Mouse (Mus musculus): Measurements from ENCODE around the gene Padi3.

Gene Padi3

DNA sequence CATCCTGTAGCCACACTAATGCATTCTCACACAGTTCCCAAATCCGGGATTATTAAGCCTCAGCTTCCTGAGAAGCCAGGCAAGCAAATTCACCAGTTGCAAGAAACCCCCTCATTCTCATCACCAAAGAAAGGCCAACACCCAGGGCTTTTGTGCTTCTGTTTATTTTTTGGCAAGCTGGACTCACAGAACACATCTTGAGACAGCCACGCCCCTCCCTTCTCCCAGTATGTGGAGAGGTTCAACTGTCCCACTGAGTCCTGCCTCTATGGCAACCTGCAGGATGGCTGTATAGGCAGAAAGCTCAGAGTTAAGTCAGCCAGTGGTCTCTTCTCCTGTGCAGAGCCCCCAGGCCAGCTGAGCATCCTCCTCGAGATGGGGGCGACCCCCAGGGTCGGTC lies 25.2 kb downstream of the Padi3 start:
- in situ Hi-C loops (cut with MboI; ENCODE audit: unreplicated experiment in 2 of 2): loop anchor here (5.0 to 10.0 kb wide), 5 partner anchors 117 to 460 kb away; no protein-coding TSS in a partner anchor

- in situ Hi-C loops (cut with MboI; ENCODE audit: unreplicated experiment in 2 of 2): loop anchor here in 1 of 2 experiments (10.0 kb wide), 2 partner anchors 250 to 460 kb away; no protein-coding TSS in a partner anchor
Measured at GRCm38 (mm10) chr4:140784292-140784945, 26.0 kb downstream of the Padi3 start.

GRCm38 (mm10) chr4:140782821-140783220 lies 27.6 kb downstream of the Padi3 start:
- in situ Hi-C loops (cut with MboI; ENCODE audit: unreplicated experiment in 2 of 2): loop anchor here in 1 of 2 experiments (10.0 kb wide), 2 partner anchors 252 to 462 kb away; no protein-coding TSS in a partner anchor

GRCm38 (mm10) chr4:140780507-140780906 lies 29.9 kb downstream of the Padi3 start:
- in situ Hi-C loops (cut with MboI; ENCODE audit: unreplicated experiment in 2 of 2): loop anchor here in 1 of 2 experiments (10.0 kb wide), 2 partner anchors 254 to 464 kb away; no protein-coding TSS in a partner anchor

- in situ Hi-C loops (cut with MboI; ENCODE audit: unreplicated experiment in 2 of 2): loop anchor here in 1 of 2 experiments (10.0 kb wide), 2 partner anchors 255 to 465 kb away; no protein-coding TSS in a partner anchor
Measured at GRCm38 (mm10) chr4:140779803-140780397, 30.5 kb downstream of the Padi3 start.

DNA sequence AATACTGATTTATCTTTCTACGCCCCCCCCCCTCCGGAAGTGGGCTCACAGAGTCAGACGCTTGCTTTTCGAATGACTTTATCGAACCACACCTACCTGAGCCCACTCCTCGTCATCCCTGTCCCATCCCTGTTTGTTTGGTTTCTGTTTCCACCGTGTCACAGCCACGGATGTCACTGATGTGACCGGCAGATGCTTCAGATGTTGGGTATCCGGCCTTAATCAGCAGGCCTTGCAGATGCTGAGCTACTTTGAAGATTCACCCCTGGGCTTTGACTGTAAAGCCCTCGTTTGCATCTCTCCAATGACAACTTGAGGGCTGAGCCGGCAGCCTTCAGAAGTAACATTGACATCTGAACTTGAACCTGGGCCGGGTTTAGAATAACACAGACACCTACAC lies 33.8 kb downstream of the Padi3 start:
- in situ Hi-C loops (cut with MboI; ENCODE audit: unreplicated experiment in 2 of 2): no loop called here

GRCm38 (mm10) chr4:140775876-140776275 lies 34.6 kb downstream of the Padi3 start:
- in situ Hi-C loops (cut with MboI; ENCODE audit: unreplicated experiment in 2 of 2): no loop called here

DNA sequence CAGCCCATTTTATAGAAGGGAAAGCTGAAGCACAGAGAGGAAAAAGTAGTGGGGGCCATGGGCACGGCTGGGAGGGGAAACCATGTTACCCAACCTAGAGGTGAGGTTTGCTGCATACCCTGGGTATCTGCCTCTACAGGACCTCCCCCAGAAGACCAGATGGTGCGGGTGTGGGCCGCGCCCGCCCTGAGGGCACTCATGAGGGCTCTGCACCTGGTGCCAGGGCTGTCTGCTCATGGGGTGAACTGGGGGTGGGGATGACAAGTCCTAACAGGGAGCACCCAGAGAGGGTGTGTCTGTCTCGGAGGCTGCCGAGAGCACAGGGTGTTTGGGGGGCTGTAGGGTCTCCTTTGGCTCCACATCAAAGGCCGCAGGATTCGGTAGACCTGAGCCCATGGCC lies 35.6 kb downstream of the Padi3 start:
- in situ Hi-C loops (cut with MboI; ENCODE audit: unreplicated experiment in 2 of 2): no loop called here

DNA sequence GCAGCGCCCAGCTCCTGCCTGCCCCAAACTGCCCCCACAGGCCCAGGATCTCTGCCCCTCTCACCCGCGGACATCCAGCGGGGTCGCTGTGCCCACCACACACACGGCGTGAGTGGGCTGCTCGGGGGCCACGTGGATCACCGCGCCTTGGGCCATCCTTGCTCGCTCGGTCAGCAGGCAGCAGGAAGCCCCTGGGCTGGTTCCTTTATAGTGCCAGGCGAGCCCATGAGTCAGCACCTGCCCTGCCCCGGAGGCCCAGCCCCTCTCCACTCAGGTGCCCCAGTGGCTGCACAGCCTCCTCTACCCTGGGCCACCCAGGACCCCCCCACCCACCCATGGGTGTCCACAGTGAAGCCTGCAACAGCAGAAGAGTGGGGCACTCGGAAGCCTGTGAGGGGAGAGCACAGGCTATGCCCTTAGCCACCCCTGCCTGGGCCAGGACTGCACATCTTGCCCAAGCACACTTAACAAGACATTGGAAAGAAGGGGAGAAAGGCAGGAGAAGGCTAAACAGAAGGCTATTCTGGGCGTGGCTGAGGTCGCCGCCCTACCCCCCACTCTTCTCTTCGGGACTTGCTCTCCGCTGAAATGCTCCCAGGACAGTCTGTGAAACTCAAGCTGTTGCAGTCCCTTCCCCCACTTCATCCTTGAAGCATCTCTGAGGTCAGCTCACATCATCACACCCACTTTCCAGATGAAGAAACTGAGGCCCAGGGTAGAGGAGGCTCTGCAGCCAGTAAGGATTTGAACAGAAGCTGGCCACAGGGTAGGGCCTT lies 36.2 kb downstream of the Padi3 start, which contains the start of gene Padi4:
TSS of gene Padi4 (minus strand) at position 212 of the 776 bp plus-strand sequence.
- in situ Hi-C loops (cut with MboI; ENCODE audit: unreplicated experiment in 2 of 2): no loop called here

DNA sequence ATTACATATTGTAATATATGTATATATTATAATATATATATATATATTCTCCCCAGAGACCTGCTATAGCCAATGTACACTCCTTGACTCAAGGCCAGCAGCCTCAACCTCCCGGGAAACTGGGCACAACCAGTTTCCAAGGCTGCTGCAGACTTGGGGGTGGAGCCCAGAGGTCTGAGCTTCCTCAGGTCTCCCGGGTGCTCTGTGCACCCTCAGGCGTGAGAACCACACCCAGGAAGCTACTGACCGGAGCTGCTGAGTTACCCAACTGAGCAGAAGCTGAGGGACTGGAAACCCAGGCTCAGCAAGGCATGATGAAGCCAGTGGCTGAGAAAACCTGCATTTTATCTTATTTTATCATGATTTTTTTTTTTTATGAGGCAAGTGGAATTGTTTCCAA lies 39.4 kb downstream of the Padi3 start:
- in situ Hi-C loops (cut with MboI; ENCODE audit: unreplicated experiment in 2 of 2): no loop called here

GRCm38 (mm10) chr4:140770433-140770832 lies 40.0 kb downstream of the Padi3 start:
- in situ Hi-C loops (cut with MboI; ENCODE audit: unreplicated experiment in 2 of 2): no loop called here

- in situ Hi-C loops (cut with MboI; ENCODE audit: unreplicated experiment in 2 of 2): no loop called here
Measured at GRCm38 (mm10) chr4:140768973-140769372, 41.5 kb downstream of the Padi3 start.

DNA sequence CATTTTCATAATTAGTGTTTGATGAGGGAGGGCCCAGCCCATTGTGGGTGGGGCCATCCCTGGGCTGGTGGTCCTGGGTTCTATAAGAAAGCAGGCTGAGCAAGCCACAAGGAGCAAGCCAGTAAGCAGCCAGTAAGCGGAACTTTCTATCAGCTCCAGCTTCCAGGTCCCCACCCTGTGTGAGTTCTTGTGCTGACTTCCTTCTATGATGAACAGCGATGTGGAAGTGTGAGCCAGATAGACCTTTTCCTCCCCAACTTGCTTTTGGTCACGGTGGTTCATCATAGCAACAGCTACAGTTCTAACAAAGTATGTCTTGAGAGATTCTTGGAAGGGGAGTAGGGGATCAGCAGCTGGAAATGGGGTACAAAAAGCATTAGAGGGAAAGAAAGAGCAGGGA lies 44.5 kb downstream of the Padi3 start:
- in situ Hi-C loops (cut with MboI; ENCODE audit: unreplicated experiment in 2 of 2): no loop called here

DNA sequence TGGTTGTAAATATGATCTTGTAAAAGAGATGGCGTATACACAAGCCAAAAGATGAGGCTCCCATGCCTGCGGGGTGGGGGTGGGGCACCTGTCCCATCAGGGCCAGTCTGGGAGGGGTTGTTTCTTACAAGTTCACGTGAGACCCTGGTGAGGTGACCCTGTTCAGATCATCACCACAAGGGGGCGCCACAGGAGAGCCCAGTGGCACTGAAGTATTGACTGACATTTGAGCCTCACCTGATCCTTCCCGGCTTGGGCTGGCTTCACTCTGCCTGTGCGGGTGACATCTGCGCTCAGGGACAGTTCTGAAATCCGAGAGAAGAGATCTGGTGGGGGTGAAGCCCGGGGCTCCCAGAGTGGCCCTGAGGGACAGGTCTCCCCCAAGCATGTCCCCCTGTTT lies 47.3 kb downstream of the Padi3 start:
- in situ Hi-C loops (cut with MboI; ENCODE audit: unreplicated experiment in 2 of 2): no loop called here

DNA sequence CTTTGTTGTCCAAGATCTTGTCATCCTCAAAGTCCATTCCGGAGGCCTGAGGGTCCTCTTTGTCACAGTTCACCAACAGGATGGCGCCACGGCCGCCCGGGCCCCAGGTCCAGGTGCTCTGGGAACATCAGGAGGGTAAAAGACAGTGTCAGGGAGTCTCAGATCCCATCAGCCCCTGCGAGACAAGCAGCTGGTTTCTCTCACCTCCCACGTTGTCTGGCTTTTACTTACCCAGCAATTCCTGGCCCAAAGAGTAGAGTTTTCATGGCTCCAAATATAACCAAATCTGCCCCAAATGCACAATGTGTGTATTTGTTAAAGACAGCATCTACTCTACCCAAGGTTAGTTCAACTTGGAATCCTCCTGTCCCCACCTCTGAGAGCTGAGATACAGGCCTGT lies 48.8 kb downstream of the Padi3 start:
- in situ Hi-C loops (cut with MboI; ENCODE audit: unreplicated experiment in 2 of 2): no loop called here

- in situ Hi-C loops (cut with MboI; ENCODE audit: unreplicated experiment in 2 of 2): no loop called here
Measured at GRCm38 (mm10) chr4:140755811-140756210, 54.6 kb downstream of the Padi3 start.

GRCm38 (mm10) chr4:140753366-140753765 lies 57.1 kb downstream of the Padi3 start:
- in situ Hi-C loops (cut with MboI; ENCODE audit: unreplicated experiment in 2 of 2): no loop called here

- in situ Hi-C loops (cut with MboI; ENCODE audit: unreplicated experiment in 2 of 2): no loop called here
Measured at GRCm38 (mm10) chr4:140750328-140750727, 60.1 kb downstream of the Padi3 start.

DNA sequence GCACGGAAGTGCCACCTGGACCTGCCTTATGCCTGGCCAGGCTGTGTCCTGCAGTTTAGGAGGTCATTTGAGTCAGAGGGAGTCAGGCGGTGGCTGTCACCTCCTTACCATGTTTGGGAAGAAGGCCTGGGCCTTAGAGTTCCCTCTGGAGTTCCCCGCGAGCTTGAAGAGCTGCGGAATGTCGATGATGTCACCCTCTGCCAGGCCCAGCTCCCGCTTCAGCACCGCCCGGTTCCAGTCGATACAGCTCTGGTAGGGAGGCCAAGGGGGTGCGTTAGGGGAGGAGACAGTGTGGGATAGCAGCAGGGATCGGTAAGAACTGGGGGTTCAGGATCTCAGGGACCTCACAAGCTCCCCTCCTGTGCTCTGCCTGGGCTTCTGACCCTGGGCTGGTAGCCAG lies 62.5 kb downstream of the Padi3 start:
- in situ Hi-C loops (cut with MboI; ENCODE audit: unreplicated experiment in 2 of 2): loop anchor here (10.0 to 25.0 kb wide), 5 partner anchors 186 to 1261 kb away; no protein-coding TSS in a partner anchor

DNA sequence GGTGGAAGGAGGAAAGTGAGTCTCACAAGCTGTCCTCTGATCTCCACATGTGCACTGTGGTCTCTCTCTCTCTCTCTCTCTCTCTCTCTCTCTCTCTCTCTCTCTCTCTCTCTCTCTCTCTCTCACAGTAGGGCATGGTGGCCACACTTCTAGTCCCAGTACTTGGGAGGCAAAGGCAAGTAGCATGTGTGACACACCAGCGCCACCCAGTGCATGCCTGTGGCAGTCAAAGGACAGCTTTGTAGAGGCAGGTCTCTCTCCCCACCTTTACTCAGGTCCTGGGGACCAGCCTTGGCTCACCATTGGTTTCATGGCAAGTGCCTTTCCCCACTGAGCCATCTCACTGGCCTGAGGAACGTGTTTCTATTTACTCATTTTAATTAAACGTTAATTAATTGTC lies 65.8 kb downstream of the Padi3 start:
- in situ Hi-C loops (cut with MboI; ENCODE audit: unreplicated experiment in 2 of 2): loop anchor here (5.0 to 25.0 kb wide), 6 partner anchors 182 to 1257 kb away; no protein-coding TSS in a partner anchor

GRCm38 (mm10) chr4:140743086-140743485 lies 67.4 kb downstream of the Padi3 start:
- in situ Hi-C loops (cut with MboI; ENCODE audit: unreplicated experiment in 2 of 2): loop anchor here (5.0 to 25.0 kb wide), 6 partner anchors 181 to 1256 kb away; no protein-coding TSS in a partner anchor

All from v-Abl transformed pro-B cells (cell line).